Mouse (Mus musculus): ENCODE data around the gene Syce1l. TPM values are rescaled to one million over a fixed set of nuclear protein-coding genes. Genes with fewer than 3 reads are reported as not detected.

The Syce1l gene
- polyA plus RNA-seq, 1 experiment from 2014 or later, result not detected

DNA sequence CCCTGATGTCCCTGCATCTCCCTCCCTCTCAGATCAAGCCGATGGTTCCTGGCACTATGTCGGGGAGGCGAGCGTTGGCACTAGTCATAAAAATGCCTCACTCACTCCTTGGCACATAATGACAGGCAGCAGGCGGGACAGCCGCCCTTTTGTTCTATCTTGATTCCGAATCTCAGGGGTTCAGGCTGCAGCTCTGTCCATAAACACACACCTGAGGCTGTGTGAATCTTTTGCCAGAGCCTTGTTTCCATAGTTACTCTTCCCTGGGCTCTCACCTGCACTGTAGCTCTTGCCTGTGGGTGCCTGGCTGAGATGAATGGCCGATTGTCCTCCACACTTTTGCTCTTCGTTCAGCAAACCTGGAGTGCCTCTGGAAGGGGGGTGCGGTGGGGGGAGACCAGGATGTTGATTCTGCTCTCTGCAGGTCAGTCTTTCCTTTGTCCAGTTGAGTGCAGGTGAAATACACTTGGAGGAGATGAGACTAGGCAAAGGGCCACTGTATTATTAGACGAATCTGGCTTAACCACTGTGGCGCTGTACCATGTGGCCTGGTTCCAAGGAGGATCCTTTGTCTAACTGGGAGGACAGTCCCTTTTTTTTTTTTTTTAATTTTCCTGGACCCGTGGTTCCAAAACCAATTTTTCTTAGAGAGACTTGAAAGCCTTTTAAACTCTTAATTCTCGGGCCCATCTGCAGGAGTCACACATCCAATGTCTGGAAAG is 48.8 kb downstream of the Syce1l start:
- Histone ChIP-seq H3K79me2 (ENCODE audit: inconsistent target) (no peaks in the 10 kb centered on the region), H3K4me3 (ENCODE audit: inconsistent target) (no peak overlapping the region), H3K36me3 (ENCODE audit: inconsistent target) (no peaks in the 10 kb centered on the region), H3K27ac (no peak overlapping the region)
- 90% methylated on average over 14 of the region's 14 CpGs for WGBS (ENCODE audit: missing documents)

DNA sequence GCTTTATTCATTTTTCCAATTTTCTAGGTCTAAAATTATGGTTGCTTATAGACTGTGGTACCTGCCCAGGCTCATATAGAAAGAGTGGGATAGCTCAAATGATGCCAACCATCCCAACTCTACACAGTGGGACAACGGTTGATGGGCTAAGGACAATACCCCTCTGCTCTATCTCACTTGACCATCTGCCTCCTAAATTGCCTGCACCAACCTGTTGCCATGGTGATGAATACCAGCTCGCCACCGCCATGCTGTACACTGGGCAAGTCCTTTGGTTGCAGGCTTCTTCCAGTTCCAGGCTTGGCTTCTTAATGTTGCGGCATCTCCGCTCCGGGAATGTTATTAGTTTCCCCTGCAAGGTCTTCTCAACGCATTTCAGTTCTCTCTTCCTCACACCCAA is 62.0 kb downstream of the Syce1l start:
- no peak overlapping the region for H3K27ac ChIP-seq
- no peaks in the 10 kb centered on the region for H3K79me2 ChIP-seq (ENCODE audit: inconsistent target)
- 80% methylated on average over 7 of the region's 7 CpGs for WGBS (ENCODE audit: missing documents)
- H3K36me3 ChIP-seq (ENCODE audit: inconsistent target), result no peaks in the 10 kb centered on the region
- H3K4me3 ChIP-seq (ENCODE audit: inconsistent target), result no peak overlapping the region

Other genes with a start within 250 kb of the Syce1l start
- gene Mon1b, start 7.6 kb upstream of the Syce1l start, polyA plus RNA-seq (2018), result 10.8 to 16.2 TPM (median 15.6 TPM) in 3 replicates
- gene Adamts18, start 205.5 kb downstream of the Syce1l start, polyA plus RNA-seq (2018), result not detected in 3 replicates

Measured in macrophage (primary cell).